Comparison of ENCODE assay signal across 11 mouse cellular contexts in genomic region chrX:136895757-136896156, GRCm38 (mm10). TPM values are rescaled to one million over a fixed set of nuclear protein-coding genes. Genes with fewer than 3 reads are reported as not detected.
DNase-seq lines count a peak whose midpoint lies in the region; ATAC-seq and TF ChIP-seq lines count a peak whose summit lies in the region.
"Had no signal": no experiment of that assay in that cellular context is flagged by ENCODE, and none has a peak within 500 bp of the region (broad histone marks: within the 10 kb centered on the region; RNA-seq: fewer than 3 reads in every experiment).

No protein-coding gene starts in this region.

- TF ChIP-seq EP300 in MEL (IDR thresholded peaks at IDR 0.05; ENCODE audit: low read depth in 1 of 2, low read length in 2 of 2): no peak

- peak; percentile 48 for DNase-seq in A20 (ENCODE audit: low read depth, low spot score)
- DNase-seq in MEL (ENCODE audit: low read depth, low spot score): peak; percentile 65
- DNase-seq in right cerebral cortex, adult 2 months (ENCODE audit: low spot score in 2 of 2): peak; percentile 19 to 37

- H3K9ac ChIP-seq in intestine, postnatal 0 days (ENCODE audit: low read depth, low read length): no peak overlapping the region
- no peak overlapping the region for H3K9ac ChIP-seq in intestine, embryonic 15.5 days
- no peak overlapping the region for H3K9ac ChIP-seq in MEL (ENCODE audit: control insufficient read depth, low read depth, low read length, poor library complexity, severe bottlenecking)
- no peak overlapping the region for H3K9ac ChIP-seq in intestine, embryonic 16.5 days (ENCODE audit: low read depth, low read length)
- H3K9ac ChIP-seq: embryonic facial prominence, embryonic 12.5 days had no signal

- H3K9me3 ChIP-seq in intestine, postnatal 0 days (ENCODE audit: control insufficient read depth): no peaks in the 10 kb centered on the region
- H3K9me3 ChIP-seq in intestine, embryonic 15.5 days: no peaks in the 10 kb centered on the region
- H3K9me3 ChIP-seq in MEL (replicated peaks; ENCODE audit: insufficient read depth, low read length): no peaks in the 10 kb centered on the region
- no peaks in the 10 kb centered on the region for H3K9me3 ChIP-seq in intestine, embryonic 16.5 days (ENCODE audit: control insufficient read depth, low read length)
- H3K9me3 ChIP-seq: embryonic facial prominence, embryonic 12.5 days had no signal

- WGBS in intestine, postnatal 0 days: 50% methylated on average over 2 of the region's 2 CpGs
- 53% methylated on average over 2 of the region's 2 CpGs for WGBS in intestine, embryonic 15.5 days
- WGBS in intestine, embryonic 16.5 days: 51% methylated on average over 2 of the region's 2 CpGs

- H3K4me1 ChIP-seq in intestine, postnatal 0 days (replicated peaks; ENCODE audit: control insufficient read depth, insufficient read depth, low read length): no peaks in the 10 kb centered on the region
- H3K4me1 ChIP-seq in intestine, embryonic 15.5 days (replicated peaks): no peaks in the 10 kb centered on the region
- H3K4me1 ChIP-seq in MEL (ENCODE audit: control insufficient read depth in 1 of 2, insufficient read depth in 2 of 2, low read length in 2 of 2): no peaks in the 10 kb centered on the region
- H3K4me1 ChIP-seq in intestine, embryonic 16.5 days (ENCODE audit: control insufficient read depth, insufficient read depth, low read length): no peaks in the 10 kb centered on the region
- H3K4me1 ChIP-seq: embryonic facial prominence, embryonic 12.5 days had no signal

- no peak overlapping the region for H3K27ac ChIP-seq in intestine, postnatal 0 days (ENCODE audit: low read depth, low read length)
- H3K27ac ChIP-seq in intestine, embryonic 15.5 days: no peak overlapping the region
- H3K27ac ChIP-seq in MEL (ENCODE audit: control insufficient read depth, low read depth, low read length): no peak overlapping the region
- H3K27ac ChIP-seq in intestine, embryonic 16.5 days (ENCODE audit: low read length): no peak overlapping the region
- H3K27ac ChIP-seq: embryonic facial prominence, embryonic 12.5 days had no signal

- ATAC-seq in intestine, postnatal 0 days: no peak
- no peak for ATAC-seq in intestine, embryonic 15.5 days
- peak; percentile 68 for ATAC-seq in granulocyte monocyte progenitor cell, adult 5-6 weeks (replicated peaks; ENCODE audit: poor library complexity, severe bottlenecking)
- ATAC-seq in intestine, embryonic 16.5 days: no peak
- ATAC-seq in inflammation-experienced regulatory T-cells, adult 6 months: no peak

- no peaks in the 10 kb centered on the region for H3K36me3 ChIP-seq in intestine, postnatal 0 days (ENCODE audit: control insufficient read depth, insufficient read depth)
- no peaks in the 10 kb centered on the region for H3K36me3 ChIP-seq in intestine, embryonic 15.5 days
- H3K36me3 ChIP-seq in MEL (ENCODE audit: control insufficient read depth in 1 of 2, insufficient read depth in 2 of 2, low read length in 2 of 2): no peaks in the 10 kb centered on the region
- no peaks in the 10 kb centered on the region for H3K36me3 ChIP-seq in intestine, embryonic 16.5 days (ENCODE audit: control insufficient read depth, insufficient read depth, low read length)
- H3K36me3 ChIP-seq: embryonic facial prominence, embryonic 12.5 days had no signal

- H3K27me3 ChIP-seq in intestine, postnatal 0 days (replicated peaks; ENCODE audit: control insufficient read depth, insufficient read depth, low read length): no peaks in the 10 kb centered on the region
- no peaks in the 10 kb centered on the region for H3K27me3 ChIP-seq in intestine, embryonic 15.5 days (replicated peaks)
- peaks cover 0 to 10% of the 10 kb centered on the region in 2 experiments; a peak in 3 of 4 replicates for H3K27me3 ChIP-seq in MEL (ENCODE audit: control insufficient read depth in 1 of 2, insufficient read depth in 2 of 2, low read length in 2 of 2)
- no peaks in the 10 kb centered on the region for H3K27me3 ChIP-seq in intestine, embryonic 16.5 days (replicated peaks; ENCODE audit: control insufficient read depth, insufficient read depth, low read length)
- H3K27me3 ChIP-seq: embryonic facial prominence, embryonic 12.5 days had no signal

- H3K79me2 ChIP-seq in MEL (ENCODE audit: control insufficient read depth, insufficient read depth, low read length, poor library complexity): no peaks in the 10 kb centered on the region

- no peak for TF ChIP-seq POLR2A in MEL (IDR thresholded peaks at IDR 0.05; ENCODE audit: control insufficient read depth in 1 of 2, insufficient read depth in 1 of 2, low read depth in 1 of 2, low read length in 2 of 2, poor library complexity in 1 of 2)

- H3K4me2 ChIP-seq in intestine, postnatal 0 days (replicated peaks; ENCODE audit: low read depth): no peak overlapping the region
- H3K4me2 ChIP-seq in intestine, embryonic 15.5 days (replicated peaks): no peak overlapping the region
- no peak overlapping the region for H3K4me2 ChIP-seq in intestine, embryonic 16.5 days (ENCODE audit: low read depth, low read length)
- H3K4me2 ChIP-seq: embryonic facial prominence, embryonic 12.5 days had no signal

- peak; percentile 72 for TF ChIP-seq CTCF in intestine, postnatal 0 days (IDR thresholded peaks at IDR 0.05; ENCODE audit: low read depth)
- TF ChIP-seq CTCF in MEL (IDR thresholded peaks at IDR 0.05 in 2 of 3, conservative IDR thresholded peaks at IDR 0.05 in 1 of 3; ENCODE audit: control insufficient read depth in 1 of 3, insufficient read depth in 1 of 3, low read depth in 2 of 3, low read length in 3 of 3, poor library complexity in 1 of 3, severe bottlenecking in 1 of 3): peak; percentile 31 to 80 (median 35)

- no peak overlapping the region for H3K4me3 ChIP-seq in intestine, postnatal 0 days (ENCODE audit: low read depth, low read length)
- no peak overlapping the region for H3K4me3 ChIP-seq in intestine, embryonic 15.5 days (replicated peaks)
- H3K4me3 ChIP-seq in MEL (ENCODE audit: control insufficient read depth in 1 of 2, insufficient read depth in 1 of 2, low read depth in 2 of 2, low read length in 2 of 2): no peak overlapping the region
- no peak overlapping the region for H3K4me3 ChIP-seq in intestine, embryonic 16.5 days (ENCODE audit: low read length)
- H3K4me3 ChIP-seq: embryonic facial prominence, embryonic 12.5 days had no signal

- peak; percentile 72 for TF ChIP-seq RAD21 in MEL (IDR thresholded peaks at IDR 0.05; ENCODE audit: low read depth, low read length)

TF ChIP-seq in MEL, 35 proteins besides CTCF, POLR2A, EP300 and RAD21:
- TF ChIP-seq USF2 (IDR thresholded peaks at IDR 0.05; ENCODE audit: borderline replicate concordance in 1 of 2, insufficient read depth in 1 of 2, low read depth in 1 of 2, low read length in 2 of 2): no peak
- TF ChIP-seq MXI1 (IDR thresholded peaks at IDR 0.05; ENCODE audit: low read depth, low read length): no peak
- peak; percentile 61; the same call in 1 of the 2 replicates for TF ChIP-seq ZC3H11A (IDR thresholded peaks at IDR 0.05; ENCODE audit: low read depth, low read length)
- TF ChIP-seq GATA1 (IDR thresholded peaks at IDR 0.05; ENCODE audit: low read depth, low read length): no peak
- TF ChIP-seq SMC3 (IDR thresholded peaks at IDR 0.05; ENCODE audit: low read depth, low read length): peak; percentile 79
- TF ChIP-seq JUND (IDR thresholded peaks at IDR 0.05; ENCODE audit: low read depth, low read length): no peak
- TF ChIP-seq MYB (IDR thresholded peaks at IDR 0.05; ENCODE audit: low read depth, low read length): no peak

RNA-seq across cellular contexts. Expression of gene Rab9b, which starts 27.2 kb away (rescaled TPM):
- polyA plus RNA-seq in intestine, postnatal 0 days (2015; fragmentation: Nextera tagmentation; extraction: Ambion mirVana): 0.21 and 0.27 TPM in 2 replicates
- 0.40 and 0.43 TPM in 2 replicates for polyA plus RNA-seq in intestine, embryonic 15.5 days (2015; fragmentation: Nextera tagmentation; extraction: Ambion mirVana)
- total RNA-seq in MEL (2012; rRNA removed): not detected in 2 replicates
- not detected for polyA plus RNA-seq in MEL (2012; ENCODE audit: insufficient read depth in 1 of 2, insufficient read length in 2 of 2, low read depth in 1 of 2, low replicate concordance in 2 of 2, missing spikeins in 1 of 2)
- not detected in 2 replicates for total RNA-seq in granulocyte monocyte progenitor cell, adult 5-6 weeks (2014; fragmentation: Nextera tagmentation)
- not detected in 2 replicates for total RNA-seq in granulocyte monocyte progenitor cell, adult 5-6 weeks (2017)
- polyA plus RNA-seq in intestine, embryonic 16.5 days (2015; fragmentation: Nextera tagmentation; extraction: Ambion mirVana): 0.37 and 0.44 TPM in 2 replicates
- polyA plus RNA-seq in inflammation-experienced regulatory T-cells, adult 6 months (2017; shearing (Covaris generic)): not detected
- total RNA-seq: neutrophil, adult 5-6 weeks had no signal

RNA-seq across cellular contexts. Expression of gene H2bfm, which starts 31.4 kb away (rescaled TPM):
- not detected in 2 replicates for polyA plus RNA-seq in intestine, postnatal 0 days (2015; fragmentation: Nextera tagmentation; extraction: Ambion mirVana)
- not detected in 2 replicates for polyA plus RNA-seq in intestine, embryonic 15.5 days (2015; fragmentation: Nextera tagmentation; extraction: Ambion mirVana)
- not detected in 2 replicates for total RNA-seq in MEL (2012; rRNA removed)
- polyA plus RNA-seq in MEL (2012; ENCODE audit: insufficient read depth in 1 of 2, insufficient read length in 2 of 2, low read depth in 1 of 2, low replicate concordance in 2 of 2, missing spikeins in 1 of 2): not detected
- not detected in 2 replicates for total RNA-seq in granulocyte monocyte progenitor cell, adult 5-6 weeks (2014; fragmentation: Nextera tagmentation)
- not detected in 2 replicates for total RNA-seq in granulocyte monocyte progenitor cell, adult 5-6 weeks (2017)
- polyA plus RNA-seq in intestine, embryonic 16.5 days (2015; fragmentation: Nextera tagmentation; extraction: Ambion mirVana): not detected in 2 replicates
- not detected for polyA plus RNA-seq in inflammation-experienced regulatory T-cells, adult 6 months (2017; shearing (Covaris generic))
- total RNA-seq: left cerebral cortex, adult 8-10 months; neutrophil, adult 5-6 weeks had no signal
- polyA plus RNA-seq: embryonic facial prominence, embryonic 12.5 days had no signal
